Mouse (Mus musculus) limb, embryonic 12.5 days (tissue): ENCODE measurements around the gene Slc25a33. TPM values are rescaled to one million over a fixed set of nuclear protein-coding genes. Genes with fewer than 3 reads are reported as not detected.
"Not testable (repeated sequence)": the region's sequence is repeated elsewhere in the genome, so short reads cannot be mapped to it uniquely, and the experiment has no call there.

Source experiments
- ATAC-seq: fragments of 200-750 bp; cut with Nextera tagmentation; 2 replicates; pipeline ENCODE4 v1.8.0; 2017; ENCODE audit warnings: low read depth, moderate TSS enrichment; ENCODE audit not compliant: insufficient number of reproducible peaks, insufficient read depth, low FRiP score, low TSS enrichment
- H3K27ac ChIP-seq: fragments of 300-500 bp; sonication (generic); 2 replicates; pipeline ENCODE4 v1.5.1; 2016; ENCODE audit warnings: mild to moderate bottlenecking, moderate library complexity
- H3K27me3 ChIP-seq: fragments of 300-500 bp; sonication (generic); 2 replicates; pipeline ENCODE4 v1.6.1; 2016; ENCODE audit warnings: mild to moderate bottlenecking, moderate library complexity
- H3K36me3 ChIP-seq: fragments of 300-500 bp; sonication (generic); 2 replicates; pipeline ENCODE4 v1.6.1; 2016; ENCODE audit warnings: mild to moderate bottlenecking, moderate library complexity
- H3K4me1 ChIP-seq: fragments of 300-500 bp; sonication (generic); replicated peaks from 2 replicates; pipeline ENCODE4 v1.6.1; 2016
- H3K4me2 ChIP-seq: fragments of 300-500 bp; sonication (generic); 2 replicates; pipeline ENCODE4 v1.6.1; 2016; ENCODE audit warnings: mild to moderate bottlenecking, moderate library complexity
- H3K4me3 ChIP-seq: fragments of 300-500 bp; sonication (generic); replicated peaks from 2 replicates; pipeline ENCODE4 v1.5.1; 2016; ENCODE audit warnings: mild to moderate bottlenecking
- H3K9ac ChIP-seq: fragments of 300-500 bp; sonication (generic); replicated peaks from 2 replicates; pipeline ENCODE4 v1.6.1; 2016; ENCODE audit warnings: mild to moderate bottlenecking, moderate library complexity
- H3K9me3 ChIP-seq: fragments of 300-500 bp; sonication (generic); 2 replicates; pipeline ENCODE4 v1.6.1; 2016; ENCODE audit warnings: mild to moderate bottlenecking, moderate library complexity
- WGBS: fragments of 180-500 bp; shearing (Covaris S2); methylation state at CpG from one replicate; pipeline ENCODE4 v1.1.7; 2016; 5-methylcytosine and 5-hydroxymethylcytosine counted together
- polyA plus RNA-seq: library from polyadenylated mRNA; unstranded; fragments of >200 nt; fragmentation: Nextera tagmentation; extraction: Ambion mirVana; gene quantifications from 2 replicates; pipeline ENCODE4 v1.2.1, GENCODE M21; 2016

Slc25a33 gene
- polyA plus RNA-seq, 1 experiment from 2014 or later: 33.5 TPM

- Histone ChIP-seq H3K4me2 (no peak overlapping the region), H3K27me3 (peaks cover 7% of the 10 kb centered on the region; the same call in 1 of the 2 replicates), H3K4me3 (no peak overlapping the region), H3K9me3 (0 out of 2 replicates have a peak, but pooled peaks cover 4% of the 10 kb centered on the region), H3K4me1 (0 out of 2 replicates have a peak, but pooled peaks cover 4% of the 10 kb centered on the region), H3K36me3 (no peaks in the 10 kb centered on the region), H3K27ac (no peak overlapping the region), H3K9ac (no peak overlapping the region)
- 84% methylated on average over 9 of the region's 9 CpGs for WGBS
- ATAC-seq: no peak
Measured at GRCm38 (mm10) chr4:149779966-149780365, 5.9 kb upstream of the Slc25a33 start.

GRCm38 (mm10) chr4:149777126-149777525, 3.0 kb upstream of the Slc25a33 start:
- Histone ChIP-seq H3K9me3 (0 out of 2 replicates have a peak, but pooled peaks cover 4% of the 10 kb centered on the region), H3K4me3 (no peak overlapping the region), H3K36me3 (no peaks in the 10 kb centered on the region), H3K9ac (no peak overlapping the region), H3K4me1 (peaks cover 17% of the 10 kb centered on the region), H3K27me3 (peaks cover 7% of the 10 kb centered on the region; the same call in 1 of the 2 replicates), H3K4me2 (no peak overlapping the region), H3K27ac (no peak overlapping the region)
- WGBS: 82% methylated on average over 9 of the region's 9 CpGs
- ATAC-seq: no peak

- peaks cover 7% of the 10 kb centered on the region; the same call in 1 of the 2 replicates for H3K27me3 ChIP-seq
- H3K36me3 ChIP-seq: no peaks in the 10 kb centered on the region
- H3K9me3 ChIP-seq: no peaks in the 10 kb centered on the region
- no peak overlapping the region for H3K27ac ChIP-seq
- no peak overlapping the region for H3K9ac ChIP-seq
- WGBS: 47% methylated on average over 8 of the region's 8 CpGs
- no peak for ATAC-seq
- no peak overlapping the region for H3K4me3 ChIP-seq
- peaks cover 19% of the 10 kb centered on the region for H3K4me1 ChIP-seq
- no peak overlapping the region for H3K4me2 ChIP-seq
Measured at GRCm38 (mm10) chr4:149775760-149776362, 1.8 kb upstream of the Slc25a33 start.

GRCm38 (mm10) chr4:149775330-149775729, 1.3 kb upstream of the Slc25a33 start:
- no peaks in the 10 kb centered on the region for H3K36me3 ChIP-seq
- H3K27ac ChIP-seq: no peak overlapping the region
- no peak for ATAC-seq
- no peak overlapping the region for H3K4me3 ChIP-seq
- 75% methylated on average over 7 of the region's 7 CpGs for WGBS
- H3K27me3 ChIP-seq: peaks cover 7% of the 10 kb centered on the region; the same call in 1 of the 2 replicates
- H3K9ac ChIP-seq: no peak overlapping the region
- H3K4me1 ChIP-seq: peaks cover 19% of the 10 kb centered on the region
- no peaks in the 10 kb centered on the region for H3K9me3 ChIP-seq
- no peak overlapping the region for H3K4me2 ChIP-seq

- no peaks in the 10 kb centered on the region for H3K9me3 ChIP-seq
- H3K4me3 ChIP-seq: peak overlapping the region; percentile 82
- peak; percentile 72 for ATAC-seq
- peaks cover 7% of the 10 kb centered on the region; the same call in 1 of the 2 replicates for H3K27me3 ChIP-seq
- H3K9ac ChIP-seq: peak overlapping the region; percentile 83
- 0 out of 2 replicates have a peak, but pooled peaks cover 4% of the 10 kb centered on the region for H3K36me3 ChIP-seq
- peaks cover 14% of the 10 kb centered on the region for H3K4me1 ChIP-seq
- peak overlapping the region; percentile 83 for H3K27ac ChIP-seq
- WGBS: under 1% methylated on average over 65 of the region's 65 CpGs
- H3K4me2 ChIP-seq: peak overlapping the region; percentile 98
Measured at GRCm38 (mm10) chr4:149773408-149774093, 526 bp downstream of the Slc25a33 start.

- 5% methylated on average over 2 of the region's 2 CpGs for WGBS
- no peak overlapping the region for H3K9ac ChIP-seq
- no peaks in the 10 kb centered on the region for H3K9me3 ChIP-seq
- H3K4me1 ChIP-seq: peaks cover 14% of the 10 kb centered on the region
- peak overlapping the region; percentile 98 for H3K4me2 ChIP-seq
- H3K4me3 ChIP-seq: peak overlapping the region; percentile 82; the same call in 1 of the 2 replicates
- no peak for ATAC-seq
- no peak overlapping the region for H3K27ac ChIP-seq
- H3K36me3 ChIP-seq: 0 out of 2 replicates have a peak, but pooled peaks cover 4% of the 10 kb centered on the region
- peaks cover 7% of the 10 kb centered on the region; the same call in 1 of the 2 replicates for H3K27me3 ChIP-seq
Measured at GRCm38 (mm10) chr4:149772394-149772793, 1.7 kb downstream of the Slc25a33 start.

- Histone ChIP-seq H3K9ac (no peak overlapping the region), H3K4me1 (0 out of 2 replicates have a peak, but pooled peaks cover 5% of the 10 kb centered on the region), H3K4me2 (no peak overlapping the region), H3K36me3 (peaks cover 13% of the 10 kb centered on the region; the same call in 1 of the 2 replicates), H3K9me3 (no peaks in the 10 kb centered on the region), H3K27ac (no peak overlapping the region), H3K27me3 (no peaks in the 10 kb centered on the region), H3K4me3 (no peak overlapping the region)
- no peak for ATAC-seq
- WGBS: 94% methylated on average over 5 of the region's 5 CpGs
Measured at GRCm38 (mm10) chr4:149765201-149765600, 8.9 kb downstream of the Slc25a33 start.

GRCm38 (mm10) chr4:149763335-149763734, 10.7 kb downstream of the Slc25a33 start:
- Histone ChIP-seq H3K9ac (no peak overlapping the region), H3K36me3 (peaks cover 15% of the 10 kb centered on the region; the same call in 1 of the 2 replicates), H3K4me2 (no peak overlapping the region), H3K4me3 (no peak overlapping the region), H3K27ac (no peak overlapping the region), H3K4me1 (0 out of 2 replicates have a peak, but pooled peaks cover 5% of the 10 kb centered on the region), H3K27me3 (no peaks in the 10 kb centered on the region), H3K9me3 (no peaks in the 10 kb centered on the region)
- ATAC-seq: no peak
- 77% methylated on average over 2 of the region's 2 CpGs for WGBS

- Histone ChIP-seq H3K36me3 (peaks cover 29% of the 10 kb centered on the region), H3K9me3 (no peaks in the 10 kb centered on the region), H3K4me2 (no peak overlapping the region), H3K4me1 (0 out of 2 replicates have a peak, but pooled peaks cover 5% of the 10 kb centered on the region), H3K4me3 (no peak overlapping the region), H3K27ac (0 out of 2 replicates have a peak overlapping the region, but pooled peaks have one; percentile 7), H3K9ac (no peak overlapping the region), H3K27me3 (no peaks in the 10 kb centered on the region)
- ATAC-seq: no peak
- WGBS: 59% methylated on average over 5 of the region's 5 CpGs
Measured at GRCm38 (mm10) chr4:149759517-149759916, 14.6 kb downstream of the Slc25a33 start.

- Histone ChIP-seq H3K4me2 (no peak overlapping the region), H3K9ac (no peak overlapping the region), H3K4me1 (0 out of 2 replicates have a peak, but pooled peaks cover 5% of the 10 kb centered on the region), H3K36me3 (peaks cover 38% of the 10 kb centered on the region), H3K9me3 (no peaks in the 10 kb centered on the region), H3K27ac (no peak overlapping the region), H3K4me3 (no peak overlapping the region), H3K27me3 (no peaks in the 10 kb centered on the region)
- no peak for ATAC-seq
- WGBS: 89% methylated on average over 6 of the region's 6 CpGs
Measured at GRCm38 (mm10) chr4:149758423-149758822, 15.7 kb downstream of the Slc25a33 start.

GRCm38 (mm10) chr4:149756546-149756945, 17.5 kb downstream of the Slc25a33 start:
- H3K4me3 ChIP-seq, ATAC-seq, H3K9me3 ChIP-seq, H3K27ac ChIP-seq, H3K9ac ChIP-seq, H3K27me3 ChIP-seq, H3K4me1 ChIP-seq, H3K4me2 ChIP-seq: not testable (repeated sequence)
- WGBS: 95% methylated on average over 7 of the region's 7 CpGs
- H3K36me3 ChIP-seq: peaks cover 34% of the 10 kb centered on the region
